Mouse (Mus musculus): ENCODE measurements around the gene Gria3. TPM values are rescaled to one million over a fixed set of nuclear protein-coding genes. Genes with fewer than 3 reads are reported as not detected.

The Gria3 gene
- polyA plus RNA-seq, 1 experiment from 2014 or later: 7.3 TPM

GRCm38 (mm10) chrX:41438841-41439240 is 38.2 kb downstream of the Gria3 start:
- no peak for ATAC-seq (ENCODE audit: low FRiP score, low read depth)
- Histone ChIP-seq H3K9me3 (no peaks in the 10 kb centered on the region), H3K36me3 (no peaks in the 10 kb centered on the region), H3K27me3 (no peaks in the 10 kb centered on the region), H3K4me3 (no peak overlapping the region), H3K4me1 (no peaks in the 10 kb centered on the region), H3K27ac (no peak overlapping the region), H3K9ac (no peak overlapping the region), H3K4me2 (replicated peaks) (no peak overlapping the region)
- WGBS: 87% methylated on average over 5 of the region's 5 CpGs

DNA sequence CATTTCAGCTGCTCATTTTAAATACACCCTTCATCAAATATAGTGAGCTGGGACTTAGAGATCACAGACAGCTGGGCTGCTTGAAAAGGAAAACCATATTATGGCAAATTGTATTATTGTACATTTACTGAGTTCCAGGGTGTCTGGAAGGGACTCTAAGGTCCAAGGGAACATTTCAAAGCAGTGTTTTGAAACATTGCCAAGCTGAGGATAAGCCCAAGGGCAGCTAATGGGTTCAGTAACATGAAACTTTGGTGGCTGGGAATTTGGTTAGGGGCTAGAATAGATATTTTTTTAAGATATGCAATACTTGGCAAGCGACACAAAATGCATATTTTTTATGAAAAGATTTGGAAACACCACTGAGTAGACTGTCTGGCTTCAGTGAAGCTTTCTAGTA is 48.2 kb downstream of the Gria3 start:
- H3K9ac ChIP-seq: no peak overlapping the region
- ATAC-seq (ENCODE audit: low FRiP score, low read depth): no peak

GRCm38 (mm10) chrX:41477486-41477885 is 76.8 kb downstream of the Gria3 start:
- Histone ChIP-seq H3K4me1 (no peaks in the 10 kb centered on the region), H3K27me3 (no peaks in the 10 kb centered on the region), H3K4me3 (no peak overlapping the region), H3K9ac (no peak overlapping the region), H3K4me2 (replicated peaks) (no peak overlapping the region), H3K27ac (no peak overlapping the region), H3K9me3 (no peaks in the 10 kb centered on the region), H3K36me3 (no peaks in the 10 kb centered on the region)
- ATAC-seq (ENCODE audit: low FRiP score, low read depth): no peak
- 83% methylated on average over 2 of the region's 2 CpGs for whole genome bisulfite sequencing

More for the DNA sequence above, 48.2 kb downstream of the Gria3 start:
- Histone ChIP-seq H3K4me2 (replicated peaks) (no peak overlapping the region), H3K36me3 (no peaks in the 10 kb centered on the region), H3K4me3 (no peak overlapping the region), H3K27me3 (no peaks in the 10 kb centered on the region), H3K27ac (no peak overlapping the region), H3K9me3 (no peaks in the 10 kb centered on the region), H3K4me1 (no peaks in the 10 kb centered on the region)
- 50% methylated on average over 1 of the region's 1 CpGs for WGBS

GRCm38 (mm10) chrX:41496528-41496927 is 95.9 kb downstream of the Gria3 start:
- no peaks in the 10 kb centered on the region for H3K36me3 ChIP-seq
- H3K4me2 ChIP-seq (replicated peaks): no peak overlapping the region
- H3K9me3 ChIP-seq: no peaks in the 10 kb centered on the region
- no peak overlapping the region for H3K27ac ChIP-seq
- no peaks in the 10 kb centered on the region for H3K27me3 ChIP-seq
- whole genome bisulfite sequencing: 72% methylated on average over 4 of the region's 4 CpGs
- no peak for ATAC-seq (ENCODE audit: low FRiP score, low read depth)
- no peak overlapping the region for H3K9ac ChIP-seq
- H3K4me3 ChIP-seq: no peak overlapping the region
- H3K4me1 ChIP-seq: no peaks in the 10 kb centered on the region

- ATAC-seq (ENCODE audit: low FRiP score, low read depth): no peak
- Histone ChIP-seq H3K27me3 (no peaks in the 10 kb centered on the region), H3K9ac (no peak overlapping the region), H3K4me1 (no peaks in the 10 kb centered on the region), H3K36me3 (no peaks in the 10 kb centered on the region), H3K4me3 (no peak overlapping the region), H3K4me2 (replicated peaks) (no peak overlapping the region), H3K9me3 (no peaks in the 10 kb centered on the region), H3K27ac (no peak overlapping the region)
- WGBS: 56% methylated on average over 3 of the region's 3 CpGs
Observed at GRCm38 (mm10) chrX:41505371-41505770, 104.7 kb downstream of the Gria3 start.

- H3K36me3 ChIP-seq: no peaks in the 10 kb centered on the region
- no peak overlapping the region for H3K27ac ChIP-seq
- H3K27me3 ChIP-seq: no peaks in the 10 kb centered on the region
- no peak overlapping the region for H3K9ac ChIP-seq
- WGBS: 60% methylated on average over 1 of the region's 1 CpGs
- H3K9me3 ChIP-seq: no peaks in the 10 kb centered on the region
- H3K4me3 ChIP-seq: no peak overlapping the region
- H3K4me1 ChIP-seq: no peaks in the 10 kb centered on the region
- H3K4me2 ChIP-seq (replicated peaks): no peak overlapping the region
- no peak for ATAC-seq (ENCODE audit: low FRiP score, low read depth)
Observed at GRCm38 (mm10) chrX:41507959-41508358, 107.3 kb downstream of the Gria3 start.

GRCm38 (mm10) chrX:41514982-41515381 is 114.3 kb downstream of the Gria3 start:
- 70% methylated on average over 3 of the region's 3 CpGs for WGBS
- Histone ChIP-seq H3K4me2 (replicated peaks) (no peak overlapping the region), H3K9ac (no peak overlapping the region), H3K27me3 (no peaks in the 10 kb centered on the region), H3K4me1 (no peaks in the 10 kb centered on the region), H3K27ac (no peak overlapping the region), H3K36me3 (no peaks in the 10 kb centered on the region), H3K4me3 (no peak overlapping the region), H3K9me3 (no peaks in the 10 kb centered on the region)
- no peak for ATAC-seq (ENCODE audit: low FRiP score, low read depth)

- no peaks in the 10 kb centered on the region for H3K4me1 ChIP-seq
- 71% methylated on average over 2 of the region's 2 CpGs for WGBS
Observed at GRCm38 (mm10) chrX:41532511-41532910, 131.9 kb downstream of the Gria3 start.

GRCm38 (mm10) chrX:41535886-41536285 is 135.2 kb downstream of the Gria3 start:
- no peak overlapping the region for H3K4me3 ChIP-seq
- H3K4me2 ChIP-seq (replicated peaks): no peak overlapping the region
- no peaks in the 10 kb centered on the region for H3K36me3 ChIP-seq
- H3K4me1 ChIP-seq: no peaks in the 10 kb centered on the region
- H3K27ac ChIP-seq: no peak overlapping the region
- 70% methylated on average over 2 of the region's 2 CpGs for WGBS
- H3K9me3 ChIP-seq: no peaks in the 10 kb centered on the region
- no peaks in the 10 kb centered on the region for H3K27me3 ChIP-seq
- ATAC-seq (ENCODE audit: low FRiP score, low read depth): no peak
- no peak overlapping the region for H3K9ac ChIP-seq

More at GRCm38 (mm10) chrX:41532511-41532910, 131.9 kb downstream of the Gria3 start:
- Histone ChIP-seq H3K36me3 (no peaks in the 10 kb centered on the region), H3K9me3 (no peaks in the 10 kb centered on the region), H3K27ac (no peak overlapping the region), H3K27me3 (no peaks in the 10 kb centered on the region), H3K4me3 (no peak overlapping the region), H3K9ac (no peak overlapping the region), H3K4me2 (replicated peaks) (no peak overlapping the region)
- no peak for ATAC-seq (ENCODE audit: low FRiP score, low read depth)

GRCm38 (mm10) chrX:41562296-41563060 is 161.8 kb downstream of the Gria3 start:
- no peak overlapping the region for H3K4me3 ChIP-seq
- no peaks in the 10 kb centered on the region for H3K9me3 ChIP-seq
- ATAC-seq (ENCODE audit: low FRiP score, low read depth): no peak
- H3K27me3 ChIP-seq: no peaks in the 10 kb centered on the region
- WGBS: 71% methylated on average over 6 of the region's 6 CpGs
- no peaks in the 10 kb centered on the region for H3K4me1 ChIP-seq
- H3K27ac ChIP-seq: no peak overlapping the region
- H3K4me2 ChIP-seq (replicated peaks): no peak overlapping the region
- H3K9ac ChIP-seq: no peak overlapping the region
- no peaks in the 10 kb centered on the region for H3K36me3 ChIP-seq

DNA sequence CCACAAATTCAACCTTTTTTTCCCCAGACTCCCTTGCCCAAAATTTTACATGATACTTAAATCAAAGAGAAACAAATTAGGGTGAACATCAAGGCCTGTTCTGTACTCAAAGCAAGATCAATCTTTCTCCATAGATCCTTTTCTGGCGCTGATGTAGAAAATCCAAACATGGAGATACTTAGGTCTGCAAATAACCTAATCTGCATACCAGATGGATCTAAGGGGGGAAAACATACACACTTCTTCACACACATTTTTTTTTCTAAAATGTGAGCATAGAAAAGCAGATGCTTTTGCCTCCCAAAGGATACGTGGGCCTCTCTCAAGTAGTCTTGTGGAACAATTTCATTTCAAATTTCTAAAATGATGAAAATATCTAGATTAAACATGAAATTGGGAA is 164.2 kb downstream of the Gria3 start:
- Histone ChIP-seq H3K9me3 (no peaks in the 10 kb centered on the region), H3K4me2 (replicated peaks) (no peak overlapping the region), H3K9ac (no peak overlapping the region), H3K4me1 (no peaks in the 10 kb centered on the region), H3K27ac (no peak overlapping the region), H3K4me3 (no peak overlapping the region), H3K27me3 (no peaks in the 10 kb centered on the region), H3K36me3 (no peaks in the 10 kb centered on the region)
- 66% methylated on average over 2 of the region's 2 CpGs for WGBS
- no peak for ATAC-seq (ENCODE audit: low FRiP score, low read depth)

GRCm38 (mm10) chrX:41573079-41573478 is 172.4 kb downstream of the Gria3 start:
- Histone ChIP-seq H3K27me3 (no peaks in the 10 kb centered on the region), H3K36me3 (no peaks in the 10 kb centered on the region), H3K4me3 (no peak overlapping the region), H3K9me3 (no peaks in the 10 kb centered on the region), H3K4me1 (no peaks in the 10 kb centered on the region), H3K4me2 (replicated peaks) (no peak overlapping the region), H3K27ac (no peak overlapping the region), H3K9ac (no peak overlapping the region)
- WGBS: 69% methylated on average over 1 of the region's 1 CpGs
- ATAC-seq (ENCODE audit: low FRiP score, low read depth): no peak

GRCm38 (mm10) chrX:41578797-41579196 is 178.1 kb downstream of the Gria3 start:
- H3K27ac ChIP-seq: no peak overlapping the region
- H3K9me3 ChIP-seq: no peaks in the 10 kb centered on the region
- H3K27me3 ChIP-seq: no peaks in the 10 kb centered on the region
- H3K9ac ChIP-seq: no peak overlapping the region
- H3K4me2 ChIP-seq (replicated peaks): no peak overlapping the region
- no peak for ATAC-seq (ENCODE audit: low FRiP score, low read depth)
- H3K4me1 ChIP-seq: no peaks in the 10 kb centered on the region
- H3K4me3 ChIP-seq: no peak overlapping the region
- no peaks in the 10 kb centered on the region for H3K36me3 ChIP-seq
- WGBS: 80% methylated on average over 5 of the region's 5 CpGs
